ENCODE assay signal across 11 mouse cellular contexts in the genomic region with DNA sequence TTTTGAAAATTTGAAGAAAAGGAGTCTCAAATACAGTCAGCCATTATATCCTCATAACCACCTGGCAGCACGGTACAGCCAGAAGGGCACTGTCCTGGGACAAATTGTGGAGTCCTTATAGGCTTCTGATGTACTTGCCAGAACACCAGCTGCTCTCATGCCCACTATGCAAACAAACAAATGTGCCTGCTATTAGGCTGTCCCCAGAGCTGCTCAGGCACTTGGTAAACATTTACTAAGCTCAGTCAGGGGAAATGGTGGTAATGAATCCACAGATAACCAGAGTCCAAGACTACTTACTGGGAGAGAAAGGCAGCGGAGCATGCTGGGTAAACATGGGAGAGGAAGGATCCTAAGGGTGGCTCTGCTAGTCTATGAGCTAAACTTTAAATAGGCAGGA. TPM values are rescaled to one million over a fixed set of nuclear protein-coding genes. Genes with fewer than 3 reads are reported as not detected.
DNase-seq lines count a peak whose midpoint lies in the region; ATAC-seq lines count a peak whose summit lies in the region.
"Had no signal": no experiment of that assay in that cellular context is flagged by ENCODE, and none has a peak within 500 bp of the region (broad histone marks: within the 10 kb centered on the region; RNA-seq: fewer than 3 reads in every experiment).

No protein-coding gene starts in this region.

- no peak for DNase-seq in hindbrain, embryonic 14.5 days (ENCODE audit: low spot score)
- DNase-seq in brain, adult 2 months (ENCODE audit: low read depth, low spot score): peak; percentile 49
- peak; percentile 73 for DNase-seq in kidney, adult 11 months
- no peak for DNase-seq in frontal cortex, postnatal 14 days (ENCODE audit: low spot score in 2 of 2)
- DNase-seq in right cerebral cortex, postnatal 14 days: no peak
- DNase-seq: layer of hippocampus, adult 9-11 months; right cerebral cortex, postnatal 25 days had no signal

- no peak overlapping the region for H3K9ac ChIP-seq in hindbrain, embryonic 13.5 days
- H3K9ac ChIP-seq in hindbrain, embryonic 14.5 days: no peak overlapping the region
- 0 out of 2 replicates have a peak overlapping the region, but pooled peaks have one; percentile 0 for H3K9ac ChIP-seq in liver, embryonic 12.5 days
- H3K9ac ChIP-seq: heart, embryonic 15.5 days had no signal

- peaks cover 51% of the 10 kb centered on the region for H3K36me3 ChIP-seq in hindbrain, embryonic 13.5 days
- H3K36me3 ChIP-seq in hindbrain, embryonic 14.5 days (replicated peaks; ENCODE audit: control insufficient read depth, insufficient read depth): peaks cover 36% of the 10 kb centered on the region
- peaks cover 92% of the 10 kb centered on the region for H3K36me3 ChIP-seq in liver, embryonic 12.5 days

- H3K9me3 ChIP-seq in hindbrain, embryonic 13.5 days: no peaks in the 10 kb centered on the region
- H3K9me3 ChIP-seq in hindbrain, embryonic 14.5 days (ENCODE audit: control insufficient read depth, low read length): no peaks in the 10 kb centered on the region
- no peaks in the 10 kb centered on the region for H3K9me3 ChIP-seq in liver, embryonic 12.5 days (replicated peaks)
- H3K9me3 ChIP-seq: heart, embryonic 15.5 days had no signal

- H3K27ac ChIP-seq in hindbrain, embryonic 13.5 days: 0 out of 2 replicates have a peak overlapping the region, but pooled peaks have one; percentile 30
- no peak overlapping the region for H3K27ac ChIP-seq in hindbrain, embryonic 14.5 days
- H3K27ac ChIP-seq in liver, embryonic 12.5 days: peak overlapping the region; percentile 84
- H3K27ac ChIP-seq: heart, embryonic 15.5 days had no signal

- peaks cover 15% of the 10 kb centered on the region; the same call in 1 of the 2 replicates for H3K4me1 ChIP-seq in hindbrain, embryonic 13.5 days (replicated peaks)
- no peaks in the 10 kb centered on the region for H3K4me1 ChIP-seq in hindbrain, embryonic 14.5 days (replicated peaks; ENCODE audit: control insufficient read depth, insufficient read depth, low read length)
- peaks cover 59% of the 10 kb centered on the region for H3K4me1 ChIP-seq in liver, embryonic 12.5 days

- no peak for ATAC-seq in hindbrain, embryonic 13.5 days (ENCODE audit: low FRiP score)
- no peak for ATAC-seq in hindbrain, embryonic 14.5 days (ENCODE audit: low FRiP score)
- no peak for ATAC-seq in liver, embryonic 12.5 days
- no peak for ATAC-seq in granulocyte monocyte progenitor cell, adult 5-6 weeks (replicated peaks; ENCODE audit: poor library complexity, severe bottlenecking)

- H3K4me3 ChIP-seq in hindbrain, embryonic 13.5 days: no peak overlapping the region
- no peak overlapping the region for H3K4me3 ChIP-seq in hindbrain, embryonic 14.5 days (replicated peaks; ENCODE audit: low read length)
- H3K4me3 ChIP-seq in liver, embryonic 12.5 days: no peak overlapping the region
- H3K4me3 ChIP-seq: heart, embryonic 15.5 days had no signal

- H3K27me3 ChIP-seq in hindbrain, embryonic 13.5 days: no peaks in the 10 kb centered on the region
- no peaks in the 10 kb centered on the region for H3K27me3 ChIP-seq in hindbrain, embryonic 14.5 days (ENCODE audit: control insufficient read depth, insufficient read depth, low read length)
- no peaks in the 10 kb centered on the region for H3K27me3 ChIP-seq in liver, embryonic 12.5 days (replicated peaks)
- H3K27me3 ChIP-seq: heart, embryonic 15.5 days had no signal

- no peak overlapping the region for H3K4me2 ChIP-seq in hindbrain, embryonic 13.5 days
- no peak overlapping the region for H3K4me2 ChIP-seq in hindbrain, embryonic 14.5 days (replicated peaks)
- peak overlapping the region; percentile 61 for H3K4me2 ChIP-seq in liver, embryonic 12.5 days
- H3K4me2 ChIP-seq: heart, embryonic 15.5 days had no signal

- 68% methylated on average over 2 of the region's 2 CpGs for WGBS in hindbrain, embryonic 13.5 days
- 73% methylated on average over 2 of the region's 2 CpGs for WGBS in hindbrain, embryonic 14.5 days
- WGBS in liver, embryonic 12.5 days (ENCODE audit: insufficient replicate concordance): 71% methylated on average over 2 of the region's 2 CpGs

RNA-seq across cellular contexts. Expression of a gene that starts 16.8 kb away (rescaled TPM):
- polyA plus RNA-seq in hindbrain, embryonic 13.5 days (2015; fragmentation: Nextera tagmentation; extraction: Ambion mirVana): 45.0 and 46.9 TPM in 2 replicates
- polyA plus RNA-seq in hindbrain, embryonic 14.5 days (2014; fragmentation: Nextera tagmentation; extraction: Ambion mirVana): 42.3 and 43.7 TPM in 2 replicates
- 56.1 and 58.5 TPM in 2 replicates for polyA plus RNA-seq in liver, embryonic 12.5 days (2016; fragmentation: Nextera tagmentation; extraction: Ambion mirVana)
- total RNA-seq in granulocyte monocyte progenitor cell, adult 5-6 weeks (2014; fragmentation: Nextera tagmentation): 14.4 and 15.6 TPM in 2 replicates
- total RNA-seq in granulocyte monocyte progenitor cell, adult 5-6 weeks (2017): 17.6 and 25.0 TPM in 2 replicates

RNA-seq across cellular contexts. Expression of a gene that starts 17.1 kb away (rescaled TPM):
- polyA plus RNA-seq in hindbrain, embryonic 13.5 days (2015; fragmentation: Nextera tagmentation; extraction: Ambion mirVana): 21.9 and 22.4 TPM in 2 replicates
- polyA plus RNA-seq in hindbrain, embryonic 14.5 days (2014; fragmentation: Nextera tagmentation; extraction: Ambion mirVana): 22.2 and 24.2 TPM in 2 replicates
- 14.8 and 16.0 TPM in 2 replicates for polyA plus RNA-seq in liver, embryonic 12.5 days (2016; fragmentation: Nextera tagmentation; extraction: Ambion mirVana)
- 10.4 and 28.3 TPM in 2 replicates for total RNA-seq in granulocyte monocyte progenitor cell, adult 5-6 weeks (2014; fragmentation: Nextera tagmentation)
- total RNA-seq in granulocyte monocyte progenitor cell, adult 5-6 weeks (2017): 6.4 and 19.0 TPM in 2 replicates

RNA-seq across cellular contexts. Expression of a gene that starts 17.2 kb away (rescaled TPM):
- polyA plus RNA-seq in hindbrain, embryonic 13.5 days (2015; fragmentation: Nextera tagmentation; extraction: Ambion mirVana): 32.2 and 34.2 TPM in 2 replicates
- 25.5 and 30.2 TPM in 2 replicates for polyA plus RNA-seq in hindbrain, embryonic 14.5 days (2014; fragmentation: Nextera tagmentation; extraction: Ambion mirVana)
- 18.0 and 18.3 TPM in 2 replicates for polyA plus RNA-seq in liver, embryonic 12.5 days (2016; fragmentation: Nextera tagmentation; extraction: Ambion mirVana)
- 24.8 and 37.0 TPM in 2 replicates for total RNA-seq in granulocyte monocyte progenitor cell, adult 5-6 weeks (2014; fragmentation: Nextera tagmentation)
- total RNA-seq in granulocyte monocyte progenitor cell, adult 5-6 weeks (2017): 30.5 and 36.9 TPM in 2 replicates

RNA-seq across cellular contexts. Expression of a gene that starts 18.2 kb away (rescaled TPM):
- 33.4 and 35.6 TPM in 2 replicates for polyA plus RNA-seq in hindbrain, embryonic 13.5 days (2015; fragmentation: Nextera tagmentation; extraction: Ambion mirVana)
- 38.0 and 41.9 TPM in 2 replicates for polyA plus RNA-seq in hindbrain, embryonic 14.5 days (2014; fragmentation: Nextera tagmentation; extraction: Ambion mirVana)
- polyA plus RNA-seq in liver, embryonic 12.5 days (2016; fragmentation: Nextera tagmentation; extraction: Ambion mirVana): 19.4 and 21.7 TPM in 2 replicates
- total RNA-seq in granulocyte monocyte progenitor cell, adult 5-6 weeks (2014; fragmentation: Nextera tagmentation): 39.1 and 63.6 TPM in 2 replicates
- 11.3 and 22.8 TPM in 2 replicates for total RNA-seq in granulocyte monocyte progenitor cell, adult 5-6 weeks (2017)

RNA-seq across cellular contexts. Expression of a gene that starts 42.7 kb away (rescaled TPM):
- 0.48 and 0.52 TPM in 2 replicates for polyA plus RNA-seq in hindbrain, embryonic 13.5 days (2015; fragmentation: Nextera tagmentation; extraction: Ambion mirVana)
- 0.27 and 0.54 TPM in 2 replicates for polyA plus RNA-seq in hindbrain, embryonic 14.5 days (2014; fragmentation: Nextera tagmentation; extraction: Ambion mirVana)
- polyA plus RNA-seq in liver, embryonic 12.5 days (2016; fragmentation: Nextera tagmentation; extraction: Ambion mirVana): 0.20 TPM in 1 of 2 replicates, not detected in the other
- not detected in 2 replicates for total RNA-seq in granulocyte monocyte progenitor cell, adult 5-6 weeks (2014; fragmentation: Nextera tagmentation)
- total RNA-seq in granulocyte monocyte progenitor cell, adult 5-6 weeks (2017): not detected in 2 replicates

Comparison
In these comparisons a context has a peak if more than half of its experiments do, and no peak if none do; other contexts are left out.
1. DNase-seq: peak in brain, adult 2 months (single experiment) and kidney, adult 11 months (single experiment); none in hindbrain, embryonic 14.5 days (single experiment), frontal cortex, postnatal 14 days (0 of 2) and right cerebral cortex, postnatal 14 days (single experiment).